24 mouse cellular contexts compared by ENCODE assay signal in the genomic region with DNA sequence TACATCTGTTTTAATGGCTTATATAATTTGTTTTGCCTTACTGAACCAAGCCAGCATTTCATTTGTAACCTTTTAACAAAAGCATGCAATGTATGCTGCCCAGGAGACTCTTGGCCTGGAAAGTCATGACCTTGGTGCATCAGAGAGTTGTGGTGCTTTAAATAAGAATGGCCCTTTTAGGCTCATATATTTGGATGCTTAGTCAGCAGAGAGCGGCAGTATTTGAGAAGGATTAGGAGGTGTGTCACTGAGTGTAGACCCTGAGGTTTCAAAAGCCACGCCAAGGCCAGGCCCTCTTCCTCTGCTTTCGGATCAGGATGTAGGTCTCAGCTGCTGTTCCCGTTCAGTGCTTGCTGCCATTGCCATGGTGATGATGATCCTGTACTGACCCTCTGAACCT. TPM values are rescaled to one million over a fixed set of nuclear protein-coding genes. Genes with fewer than 3 reads are reported as not detected.
"Had no signal": no experiment of that assay in that cellular context is flagged by ENCODE, and none has a peak within 500 bp of the region (broad histone marks: within the 10 kb centered on the region; RNA-seq: fewer than 3 reads in every experiment).

No protein-coding gene starts in this region.

- DNase-seq: gastrocnemius, postnatal 14 days; gastrocnemius, postnatal 36 days; heart, adult 2 months; heart, postnatal 14 days; heart, postnatal 36 days; kidney, adult 11 months; kidney, adult 2 months; kidney, postnatal 10 days; kidney, postnatal 25 days; kidney, postnatal 4 days; left cerebral cortex, postnatal 4 days had no signal

- H3K9me3 ChIP-seq: heart, embryonic 13.5 days; heart, embryonic 15.5 days; hindbrain, embryonic 13.5 days; hindbrain, embryonic 15.5 days; limb, embryonic 13.5 days; limb, embryonic 15.5 days; liver, embryonic 12.5 days had no signal

- H3K27me3 ChIP-seq: hindbrain, embryonic 15.5 days had no signal

- H3K9ac ChIP-seq: heart, embryonic 13.5 days; heart, embryonic 15.5 days; hindbrain, embryonic 13.5 days; hindbrain, embryonic 15.5 days; limb, embryonic 13.5 days; limb, embryonic 15.5 days; liver, embryonic 12.5 days had no signal

- H3K27ac ChIP-seq: heart, adult 2 months; heart, embryonic 13.5 days; heart, embryonic 15.5 days; hindbrain, embryonic 13.5 days; hindbrain, embryonic 15.5 days; hindbrain, postnatal 0 days; layer of hippocampus, adult 2 months; left cerebral cortex, adult 2 months; limb, embryonic 13.5 days; limb, embryonic 15.5 days; liver, embryonic 12.5 days had no signal

- H3K36me3 ChIP-seq: heart, embryonic 13.5 days; heart, embryonic 15.5 days; hindbrain, embryonic 13.5 days; hindbrain, embryonic 15.5 days; limb, embryonic 13.5 days; limb, embryonic 15.5 days; liver, embryonic 12.5 days had no signal

- H3K4me3 ChIP-seq: heart, adult 2 months; heart, embryonic 13.5 days; heart, embryonic 15.5 days; hindbrain, embryonic 13.5 days; hindbrain, embryonic 15.5 days; layer of hippocampus, adult 2 months; left cerebral cortex, adult 2 months; limb, embryonic 13.5 days; limb, embryonic 15.5 days; liver, embryonic 12.5 days had no signal

- H3K4me2 ChIP-seq: heart, embryonic 11.5 days; heart, embryonic 13.5 days; heart, embryonic 15.5 days; hindbrain, embryonic 13.5 days; hindbrain, embryonic 15.5 days; limb, embryonic 13.5 days; limb, embryonic 15.5 days; liver, embryonic 12.5 days had no signal

RNA-seq across cellular contexts. Expression of a gene that starts 3.8 kb away (rescaled TPM):
- total RNA-seq: heart, postnatal 36 days; hematopoietic stem cell, adult 5-6 weeks; liver, adult 2 months had no signal
- polyA plus RNA-seq: liver, adult 2 months had no signal
